Mouse (Mus musculus): ENCODE results near the gene Methig1.
A peak's percentile ranks its signal among the peaks of the same experiment; 100 is the strongest.

The Methig1 gene

DNA sequence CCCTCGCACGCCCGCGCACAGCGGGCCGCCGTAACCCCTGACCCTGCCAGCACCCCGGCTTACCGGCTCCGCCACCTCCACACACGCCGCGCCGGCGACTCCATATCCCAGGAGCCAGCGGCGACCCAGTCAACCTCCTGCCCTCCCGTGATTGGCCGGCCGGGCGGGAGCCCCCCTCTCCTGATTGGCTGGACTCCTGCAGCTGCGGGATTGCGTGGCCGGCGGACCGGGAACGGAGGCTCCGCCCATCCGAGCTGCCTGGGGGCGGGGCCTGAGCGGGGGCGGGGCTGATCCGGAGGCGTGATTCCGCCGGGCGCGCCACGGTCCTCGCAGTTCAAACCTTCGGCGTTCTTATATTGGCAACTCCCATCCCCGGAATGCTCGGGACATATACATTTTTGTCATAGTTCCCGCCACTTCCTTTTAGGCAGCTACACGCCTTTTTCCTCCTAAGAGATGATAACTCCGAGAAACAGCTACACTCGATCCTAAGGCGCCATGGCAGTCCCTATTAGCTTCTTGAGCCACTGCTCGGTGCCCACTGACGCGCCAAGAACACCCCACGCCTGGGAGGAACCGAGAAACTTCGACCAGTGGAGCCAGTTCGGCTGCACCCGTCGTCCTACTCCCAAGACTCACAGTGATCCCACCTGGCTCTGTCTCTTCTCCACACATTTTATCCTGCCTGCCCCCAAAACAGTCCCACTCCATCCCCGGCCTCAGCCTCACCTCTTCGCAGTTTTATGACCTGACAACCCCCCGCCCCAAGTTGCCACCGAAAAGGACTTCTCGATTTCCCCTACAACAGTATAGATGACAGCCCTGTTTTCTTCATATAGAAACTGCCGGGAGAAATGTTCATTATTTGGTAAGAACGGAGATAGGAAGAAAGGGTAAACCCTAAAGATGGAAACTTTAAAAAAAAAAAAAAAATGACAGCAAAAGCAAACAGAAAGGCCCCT is 70.2 kb downstream of the Methig1 start:
- DNase-seq (ENCODE audit: low spot score in 2 of 2): peak; percentile 96

DNA sequence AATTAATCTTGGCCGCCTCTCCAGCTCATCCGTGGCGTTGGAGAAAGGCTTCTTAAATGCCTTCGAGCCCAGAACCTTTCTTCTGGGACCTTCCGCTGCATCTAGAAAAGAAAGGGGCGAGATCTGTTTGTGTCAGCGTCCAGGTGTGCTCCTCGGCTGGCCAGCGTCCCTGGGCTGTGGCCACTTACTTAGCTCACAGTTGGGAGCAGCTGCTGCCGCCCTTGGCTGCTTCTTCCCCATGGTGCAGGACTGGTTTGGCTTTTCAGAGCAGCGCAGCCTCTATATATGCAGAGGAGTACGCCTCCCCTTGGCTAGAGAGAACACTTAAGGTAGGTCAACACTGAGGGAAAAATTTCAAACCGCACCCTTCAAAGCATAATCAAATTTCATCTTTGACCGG is 71.0 kb downstream of the Methig1 start:
- DNase-seq (ENCODE audit: low spot score in 2 of 2): no peak

DNA sequence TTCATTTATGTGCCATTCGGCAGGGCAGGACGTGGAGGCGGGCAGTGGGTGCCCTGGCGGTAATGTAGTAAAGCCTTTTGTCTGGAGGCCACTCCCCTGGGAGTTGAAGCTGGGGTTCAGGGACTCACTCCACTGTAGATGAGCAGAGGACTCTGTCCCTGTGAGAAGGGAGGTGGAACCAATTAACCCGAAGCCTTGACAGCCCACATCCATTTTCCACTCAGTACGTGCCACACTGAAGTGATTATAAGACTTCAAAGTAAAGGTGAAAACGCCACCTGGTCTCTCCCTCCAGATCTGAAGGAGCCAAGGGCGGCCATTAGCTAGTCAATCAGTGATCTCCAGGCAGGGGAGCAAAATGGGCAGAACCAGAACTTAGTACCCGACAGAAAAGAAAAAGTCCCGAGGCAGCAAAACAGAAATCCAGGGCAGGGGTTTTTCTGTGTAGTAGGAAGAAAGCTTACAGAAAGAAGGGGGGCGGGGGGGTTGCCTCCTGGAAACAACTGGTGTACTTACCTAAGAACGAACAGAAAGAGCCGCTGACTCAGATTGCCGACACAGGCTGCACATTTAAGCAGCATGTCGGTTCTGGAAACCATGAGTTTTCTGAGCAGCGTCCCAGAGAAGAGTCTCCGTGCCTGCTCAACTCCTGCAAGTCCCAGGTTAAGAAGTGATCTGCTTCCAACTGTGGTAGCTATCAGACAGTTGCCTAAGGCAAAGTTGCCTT is 71.6 kb downstream of the Methig1 start, which contains the start of gene Slc11a2:
Slc11a2 (minus strand) TSS at position 677 of the 727 bp plus-strand sequence.
- no peak for DNase-seq (ENCODE audit: low spot score in 2 of 2)

DNA sequence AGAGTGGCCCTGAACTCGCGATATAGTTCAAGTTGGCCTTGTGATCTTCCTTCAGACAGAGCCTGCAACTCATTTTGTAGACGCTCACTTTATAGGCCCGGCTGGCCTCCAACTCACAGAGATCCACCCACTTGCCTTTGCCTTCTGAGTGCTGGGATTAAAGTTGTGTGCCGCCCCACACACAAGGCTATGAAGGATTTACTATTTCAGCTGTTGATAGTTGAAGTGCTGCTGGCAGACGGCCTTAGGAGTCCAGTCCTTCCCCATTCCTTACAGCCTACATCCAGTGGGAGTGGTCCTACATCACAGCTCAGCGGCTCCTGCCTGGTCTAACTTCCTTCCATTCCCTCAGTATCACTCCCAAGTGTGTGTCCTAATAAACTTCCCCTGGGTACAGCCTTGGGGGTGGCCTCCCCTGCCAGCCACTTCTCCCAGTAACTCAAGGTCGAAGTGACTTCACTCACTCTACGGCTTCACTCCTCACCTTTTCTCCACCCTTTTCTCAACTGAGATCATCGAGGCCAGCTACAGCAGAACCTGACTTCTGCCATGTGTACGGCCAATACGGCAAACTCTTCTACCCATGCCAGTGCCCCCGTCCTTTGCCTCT is 75.5 kb downstream of the Methig1 start:
- DNase-seq (ENCODE audit: low spot score in 2 of 2): no peak

DNA sequence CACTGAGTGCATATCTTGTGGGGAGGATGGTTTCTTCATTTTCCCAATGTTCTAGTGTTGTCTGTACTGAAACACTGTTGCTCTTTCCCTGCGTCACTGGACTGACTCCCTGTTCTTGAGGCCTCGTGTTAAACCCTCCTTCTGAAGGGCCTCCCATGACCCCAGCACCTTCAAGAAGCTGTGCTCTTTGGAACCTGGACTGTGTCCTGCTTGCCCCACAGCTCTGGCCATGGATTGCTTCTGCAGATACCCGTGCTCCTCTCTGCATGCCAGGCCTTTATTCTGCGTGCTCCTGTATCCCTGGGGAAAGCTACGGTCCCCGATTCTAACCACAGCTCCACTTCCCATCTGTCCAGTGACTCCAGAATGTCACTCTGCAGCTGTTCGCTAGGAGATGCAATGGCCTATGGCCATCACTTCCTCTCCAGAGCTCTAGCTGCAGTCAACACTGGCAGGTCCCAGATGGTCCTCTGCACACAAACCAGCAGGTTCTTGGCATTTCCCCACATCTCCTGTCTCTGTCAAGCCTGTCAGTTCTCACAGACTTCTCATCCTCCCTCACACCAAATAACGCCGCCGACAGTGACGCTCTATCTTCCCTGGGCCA is 77.1 kb downstream of the Methig1 start:
- DNase-seq (ENCODE audit: low spot score in 2 of 2): no peak

DNA sequence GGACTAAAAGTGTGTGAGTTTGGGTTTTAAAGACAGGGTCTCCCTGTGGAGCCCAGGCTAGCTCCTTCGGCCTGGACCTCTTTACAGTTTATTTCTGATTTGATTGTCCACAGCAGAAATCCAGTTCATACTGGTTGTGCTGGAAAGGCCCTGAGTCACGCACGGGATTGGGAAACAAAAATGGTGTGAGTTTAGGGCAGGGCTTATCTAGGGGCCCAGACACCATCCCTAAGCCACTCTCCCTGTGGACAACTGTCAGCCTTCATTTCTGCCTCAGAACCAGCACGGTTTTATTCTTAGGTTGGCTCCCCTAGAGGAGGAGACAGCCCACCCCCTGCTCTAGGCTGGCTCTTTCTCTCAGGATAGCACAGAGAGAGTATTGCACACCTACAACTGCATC is 80.3 kb downstream of the Methig1 start:
- no peak for DNase-seq (ENCODE audit: low spot score in 2 of 2)

All from right cerebral cortex, adult 2 months (tissue).